Mouse (Mus musculus): ENCODE data around the gene Hnrnpdl. TPM values are rescaled to one million over a fixed set of nuclear protein-coding genes. Genes with fewer than 3 reads are reported as not detected.
A peak's percentile ranks its signal among the peaks of the same experiment; 100 is the strongest.

Hnrnpdl gene
- total and polyA plus RNA-seq, 3 experiments = 75.6 to 207 (median 165) TPM

DNA sequence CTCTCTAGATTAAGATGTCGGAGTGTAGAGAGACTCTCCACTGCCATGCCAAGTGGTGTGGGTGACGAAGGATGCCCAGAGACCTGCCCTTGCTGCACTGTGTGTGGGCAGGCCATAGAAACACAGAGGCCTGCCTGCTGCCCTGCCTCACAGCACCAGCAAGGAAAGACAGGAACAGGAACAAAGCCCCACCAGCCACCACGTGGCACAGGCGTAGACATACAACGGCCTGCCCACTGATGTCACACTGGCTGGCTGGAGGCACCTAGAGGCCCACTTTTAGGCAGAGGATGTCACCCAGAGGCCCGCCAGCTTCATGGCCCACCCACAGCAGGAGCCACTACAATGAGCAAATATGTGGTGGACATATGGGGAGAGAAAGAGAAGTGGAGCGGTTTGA is 39.4 kb downstream of the Hnrnpdl start:
- H3K9me3 ChIP-seq (replicated peaks; ENCODE audit: low read length) = peaks cover 2% of the 10 kb centered on the region
- dilution Hi-C loops (cut with MboI; ENCODE audit: extremely low pct_ligation_motif_present, extremely low pct_unique_long_range_greater_than_20kb, low sequenced_read_pairs) = no loop called here
- peaks cover 0 to 5% of the 10 kb centered on the region in 2 experiments; a peak in 2 of 4 replicates for H3K4me1 ChIP-seq (ENCODE audit: control insufficient read depth in 1 of 2, insufficient read depth in 2 of 2)
- H3K4me2 ChIP-seq (ENCODE audit: insufficient read depth, low read depth, poor library complexity, severe bottlenecking) = no peak overlapping the region
- no peaks in the 10 kb centered on the region for H3K36me3 ChIP-seq (replicated peaks in 1 of 2; ENCODE audit: control insufficient read depth in 1 of 2, insufficient read depth in 1 of 2, low read length in 1 of 2)
- no peak overlapping the region for H3K4me3 ChIP-seq (replicated peaks in 1 of 3; ENCODE audit: low read depth in 2 of 3, low read length in 2 of 3, poor library complexity in 1 of 3)
- H3K9ac ChIP-seq (ENCODE audit: insufficient read depth, low read depth) = no peak overlapping the region
- DNase-seq (ENCODE audit: extremely low read depth) = peak; percentile 8
- in situ Hi-C loops (cut with MboI; ENCODE audit: low pct_ligation_motif_present, low pct_unique_long_range_greater_than_20kb, low sequenced_read_pairs) = no loop called here
- no peaks in the 10 kb centered on the region for H3K79me2 ChIP-seq (replicated peaks; ENCODE audit: control insufficient read depth, extremely low read depth, insufficient read depth, poor library complexity, severe bottlenecking)
- no peak overlapping the region for H3K27ac ChIP-seq (ENCODE audit: insufficient read depth, low read depth)
- no peaks in the 10 kb centered on the region for H3K27me3 ChIP-seq (replicated peaks)
- TF ChIP-seq MAX (IDR thresholded peaks at IDR 0.05; ENCODE audit: low read length) (peak; percentile 18; the same call in 1 of the 2 replicates), HCFC1 (IDR thresholded peaks at IDR 0.05; ENCODE audit: low read depth, low read length) (no peak)

DNA sequence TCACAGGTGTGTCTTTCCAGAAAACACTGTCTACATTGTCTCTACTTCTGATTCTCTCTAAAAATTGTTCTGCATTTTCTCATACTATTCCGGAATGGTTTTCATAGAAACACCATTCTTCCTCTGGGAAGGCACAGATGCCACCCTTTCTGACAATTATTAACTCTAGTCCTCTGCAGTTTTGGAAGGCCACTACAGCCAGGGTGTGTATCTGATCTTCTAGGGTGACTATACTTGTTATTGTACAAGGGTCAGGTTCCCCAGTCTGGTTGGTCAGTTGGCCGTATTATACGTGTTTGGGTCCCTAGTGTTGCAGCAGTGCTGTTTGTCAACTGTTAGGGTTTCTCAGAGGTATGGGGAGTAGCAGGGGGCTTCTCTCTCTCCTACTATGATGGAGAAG is 44.8 kb downstream of the Hnrnpdl start:
- TF ChIP-seq SMC3 (IDR thresholded peaks at IDR 0.05; ENCODE audit: low read depth, low read length) = no peak
- DNase-seq (ENCODE audit: extremely low read depth) = no peak
- in situ Hi-C loops (cut with MboI; ENCODE audit: low pct_ligation_motif_present, low pct_unique_long_range_greater_than_20kb, low sequenced_read_pairs) (no loop called here), dilution Hi-C loops (cut with MboI; ENCODE audit: extremely low pct_ligation_motif_present, extremely low pct_unique_long_range_greater_than_20kb, low sequenced_read_pairs) (no loop called here)
- Histone ChIP-seq H3K27me3 (replicated peaks) (no peaks in the 10 kb centered on the region), H3K9ac (ENCODE audit: insufficient read depth, low read depth) (no peak overlapping the region), H3K79me2 (replicated peaks; ENCODE audit: control insufficient read depth, extremely low read depth, insufficient read depth, poor library complexity, severe bottlenecking) (no peaks in the 10 kb centered on the region), H3K4me1 (ENCODE audit: control insufficient read depth in 1 of 2, insufficient read depth in 2 of 2) (no peaks in the 10 kb centered on the region), H3K4me3 (replicated peaks in 1 of 3; ENCODE audit: low read depth in 2 of 3, low read length in 2 of 3, poor library complexity in 1 of 3) (no peak overlapping the region), H3K27ac (ENCODE audit: insufficient read depth, low read depth) (no peak overlapping the region), H3K36me3 (replicated peaks in 1 of 2; ENCODE audit: control insufficient read depth in 1 of 2, insufficient read depth in 1 of 2, low read length in 1 of 2) (no peaks in the 10 kb centered on the region), H3K9me3 (replicated peaks; ENCODE audit: low read length) (no peaks in the 10 kb centered on the region), H3K4me2 (ENCODE audit: insufficient read depth, low read depth, poor library complexity, severe bottlenecking) (no peak overlapping the region)

DNA sequence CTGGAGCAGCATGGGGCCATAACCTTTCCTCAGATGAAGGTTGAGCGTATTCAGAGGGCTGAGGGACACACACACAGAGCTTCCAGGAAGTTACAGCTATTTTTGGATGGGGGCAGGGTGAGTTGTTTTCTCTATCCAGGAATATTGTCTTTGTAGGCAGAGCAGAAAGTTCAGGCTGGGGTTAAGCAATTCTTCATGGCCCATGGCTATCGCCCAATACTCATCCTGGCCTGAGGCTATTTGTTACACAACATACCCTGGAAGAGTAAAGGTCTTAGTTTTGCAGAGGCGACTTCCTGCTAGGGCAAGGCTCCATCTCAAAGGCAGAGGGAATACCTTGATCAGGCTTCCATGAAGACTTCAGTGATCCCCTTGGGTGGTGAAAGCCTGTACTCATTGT is 45.3 kb downstream of the Hnrnpdl start:
- H3K4me3 ChIP-seq (replicated peaks in 1 of 3; ENCODE audit: low read depth in 2 of 3, low read length in 2 of 3, poor library complexity in 1 of 3) = no peak overlapping the region
- no peak overlapping the region for H3K27ac ChIP-seq (ENCODE audit: insufficient read depth, low read depth)
- H3K9ac ChIP-seq (ENCODE audit: insufficient read depth, low read depth) = no peak overlapping the region
- TF ChIP-seq TBP (conservative IDR thresholded peaks at IDR 0.05; ENCODE audit: low read depth, low read length) (no peak), CTCF (conservative IDR thresholded peaks at IDR 0.05 in 1 of 2, IDR thresholded peaks at IDR 0.05 in 1 of 2; ENCODE audit: low read depth in 2 of 2, low read length in 2 of 2) (no peak), TCF12 (IDR thresholded peaks at IDR 0.05; ENCODE audit: low read depth, low read length) (no peak), IRF4 (IDR thresholded peaks at IDR 0.05; ENCODE audit: low read depth, low read length) (no peak), ETS1 (conservative IDR thresholded peaks at IDR 0.05; ENCODE audit: low read depth, low read length) (no peak), NELFE (IDR thresholded peaks at IDR 0.05; ENCODE audit: low read depth, low read length) (no peak), RCOR1 (conservative IDR thresholded peaks at IDR 0.05; ENCODE audit: low read depth, low read length) (no peak), USF1 (IDR thresholded peaks at IDR 0.05; ENCODE audit: low read depth, low read length) (no peak), PAX5 (IDR thresholded peaks at IDR 0.05; ENCODE audit: low read length) (no peak)
- no peaks in the 10 kb centered on the region for H3K9me3 ChIP-seq (replicated peaks; ENCODE audit: low read length)
- no peaks in the 10 kb centered on the region for H3K36me3 ChIP-seq (replicated peaks in 1 of 2; ENCODE audit: control insufficient read depth in 1 of 2, insufficient read depth in 1 of 2, low read length in 1 of 2)
- H3K4me1 ChIP-seq (ENCODE audit: control insufficient read depth in 1 of 2, insufficient read depth in 2 of 2) = no peaks in the 10 kb centered on the region
- H3K79me2 ChIP-seq (replicated peaks; ENCODE audit: control insufficient read depth, extremely low read depth, insufficient read depth, poor library complexity, severe bottlenecking) = no peaks in the 10 kb centered on the region
- no peak for DNase-seq (ENCODE audit: extremely low read depth)
- no peaks in the 10 kb centered on the region for H3K27me3 ChIP-seq (replicated peaks)
- dilution Hi-C loops (cut with MboI; ENCODE audit: extremely low pct_ligation_motif_present, extremely low pct_unique_long_range_greater_than_20kb, low sequenced_read_pairs) (no loop called here), in situ Hi-C loops (cut with MboI; ENCODE audit: low pct_ligation_motif_present, low pct_unique_long_range_greater_than_20kb, low sequenced_read_pairs) (no loop called here)
- no peak overlapping the region for H3K4me2 ChIP-seq (ENCODE audit: insufficient read depth, low read depth, poor library complexity, severe bottlenecking)

Other genes with a start within 250 kb of the Hnrnpdl start
- not detected in 2 replicates for gene Vamp9, start 133.4 kb downstream of the Hnrnpdl start, total RNA-seq (2012; rRNA removed)
- gene Vamp9, start 133.4 kb downstream of the Hnrnpdl start, total RNA-seq (2014; rRNA removed) = not detected in 2 replicates
- gene Vamp9, start 133.4 kb downstream of the Hnrnpdl start, polyA plus RNA-seq (2012; ENCODE audit: insufficient read length, low read depth) = not detected in 2 replicates
- 19.0 and 28.2 TPM in 2 replicates for gene Hnrnpd, start 60.7 kb downstream of the Hnrnpdl start, total RNA-seq (2012; rRNA removed)
- gene Hnrnpd, start 60.7 kb downstream of the Hnrnpdl start, total RNA-seq (2014; rRNA removed) = 41.3 and 52.2 TPM in 2 replicates
- gene Hnrnpd, start 60.7 kb downstream of the Hnrnpdl start, polyA plus RNA-seq (2012; ENCODE audit: insufficient read length, low read depth) = 319 and 373 TPM in 2 replicates
- 0.72 and 0.84 TPM in 2 replicates for gene 4930524J08Rik, start 60.6 kb downstream of the Hnrnpdl start, total RNA-seq (2012; rRNA removed)
- 0.50 and 1.0 TPM in 2 replicates for gene 4930524J08Rik, start 60.6 kb downstream of the Hnrnpdl start, total RNA-seq (2014; rRNA removed)
- gene 4930524J08Rik, start 60.6 kb downstream of the Hnrnpdl start, polyA plus RNA-seq (2012; ENCODE audit: insufficient read length, low read depth) = 4.5 and 5.8 TPM in 2 replicates
- 50.4 and 64.9 TPM in 2 replicates for gene Enoph1, start 321 bp upstream of the Hnrnpdl start, total RNA-seq (2012; rRNA removed)
- 67.3 and 70.9 TPM in 2 replicates for gene Enoph1, start 321 bp upstream of the Hnrnpdl start, total RNA-seq (2014; rRNA removed)
- gene Enoph1, start 321 bp upstream of the Hnrnpdl start, polyA plus RNA-seq (2012; ENCODE audit: insufficient read length, low read depth) = 47.4 and 52.4 TPM in 2 replicates
- gene Tmem150c, start 120.1 kb upstream of the Hnrnpdl start, total RNA-seq (2012; rRNA removed) = not detected in 2 replicates
- not detected in 2 replicates for gene Tmem150c, start 120.1 kb upstream of the Hnrnpdl start, total RNA-seq (2014; rRNA removed)
- gene Tmem150c, start 120.1 kb upstream of the Hnrnpdl start, polyA plus RNA-seq (2012; ENCODE audit: insufficient read length, low read depth) = not detected in 2 replicates

Measured in CH12.LX (cell line).